Mouse (Mus musculus): Measurements from ENCODE around the gene Tenm3. TPM values are rescaled to one million over a fixed set of nuclear protein-coding genes. Genes with fewer than 3 reads are reported as not detected.

The Tenm3 gene
- total and polyA plus RNA-seq, 3 experiments, result 0.03 to 0.08 (median 0.07) TPM

DNA sequence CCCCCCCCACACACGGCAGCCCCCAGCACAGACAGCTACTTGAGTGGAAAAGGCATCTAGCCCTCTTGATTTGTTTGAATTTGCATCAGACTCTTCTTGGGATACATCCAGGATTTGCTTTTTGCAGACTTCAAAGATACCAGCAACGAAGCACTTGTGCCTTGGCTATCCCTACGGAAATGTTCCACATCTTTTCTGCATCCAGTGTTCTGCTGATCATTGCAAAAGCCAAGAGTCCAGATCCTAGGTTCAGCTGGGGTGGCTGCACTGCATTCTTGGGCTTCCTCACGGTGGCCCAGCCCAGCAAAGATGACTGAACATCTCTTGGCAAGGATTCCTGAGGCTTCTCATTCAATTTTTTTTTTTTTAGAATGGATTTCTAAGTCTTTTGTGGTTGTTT is 275.1 kb downstream of the Tenm3 start:
- no peak overlapping the region for H3K27ac ChIP-seq (ENCODE audit: insufficient read depth, low read depth)
- no peaks in the 10 kb centered on the region for H3K79me2 ChIP-seq (replicated peaks; ENCODE audit: control insufficient read depth, extremely low read depth, insufficient read depth, poor library complexity, severe bottlenecking)
- in situ Hi-C loops (cut with MboI; ENCODE audit: low pct_ligation_motif_present, low pct_unique_long_range_greater_than_20kb, low sequenced_read_pairs), result no loop called here
- DNase-seq (ENCODE audit: extremely low read depth), result no peak
- TF ChIP-seq E2F4 (IDR thresholded peaks at IDR 0.05; ENCODE audit: insufficient replicate concordance, low read depth, low read length) (no peak), ZNF384 (IDR thresholded peaks at IDR 0.05; ENCODE audit: low read depth, low read length) (no peak), MYC (IDR thresholded peaks at IDR 0.05; ENCODE audit: low read depth, low read length) (no peak), ELF1 (IDR thresholded peaks at IDR 0.05; ENCODE audit: low read depth, low read length) (no peak), CHD2 (IDR thresholded peaks at IDR 0.05; ENCODE audit: low read length) (no peak), JUN (IDR thresholded peaks at IDR 0.05; ENCODE audit: insufficient read depth, low read depth, low read length) (no peak), POLR2AphosphoS2 (IDR thresholded peaks at IDR 0.05; ENCODE audit: low read depth, low read length) (no peak), UBTF (IDR thresholded peaks at IDR 0.05; ENCODE audit: low read depth, low read length) (no peak), USF1 (IDR thresholded peaks at IDR 0.05; ENCODE audit: low read depth, low read length) (no peak), HCFC1 (IDR thresholded peaks at IDR 0.05; ENCODE audit: low read depth, low read length) (no peak), TBP (conservative IDR thresholded peaks at IDR 0.05; ENCODE audit: low read depth, low read length) (no peak), NRF1 (IDR thresholded peaks at IDR 0.05; ENCODE audit: low read depth, low read length) (no peak), EP300 (IDR thresholded peaks at IDR 0.05; ENCODE audit: low read length) (no peak), BHLHE40 (IDR thresholded peaks at IDR 0.05; ENCODE audit: low read depth, low read length) (no peak)
- H3K9ac ChIP-seq (ENCODE audit: insufficient read depth, low read depth), result no peak overlapping the region
- 0 out of 4 replicates have a peak, but pooled peaks cover 0 to 2% of the 10 kb centered on the region in 2 experiments for H3K4me1 ChIP-seq (ENCODE audit: control insufficient read depth in 1 of 2, insufficient read depth in 2 of 2)
- no peak overlapping the region for H3K4me3 ChIP-seq (replicated peaks in 1 of 3; ENCODE audit: low read depth in 2 of 3, low read length in 2 of 3, poor library complexity in 1 of 3)
- H3K9me3 ChIP-seq (replicated peaks; ENCODE audit: low read length), result peaks cover 46% of the 10 kb centered on the region
- H3K36me3 ChIP-seq (replicated peaks in 1 of 2; ENCODE audit: control insufficient read depth in 1 of 2, insufficient read depth in 1 of 2, low read length in 1 of 2), result no peaks in the 10 kb centered on the region
- no peak overlapping the region for H3K4me2 ChIP-seq (ENCODE audit: insufficient read depth, low read depth, poor library complexity, severe bottlenecking)
- no peaks in the 10 kb centered on the region for H3K27me3 ChIP-seq (replicated peaks)
- dilution Hi-C loops (cut with MboI; ENCODE audit: extremely low pct_ligation_motif_present, extremely low pct_unique_long_range_greater_than_20kb, low sequenced_read_pairs), result no loop called here

DNA sequence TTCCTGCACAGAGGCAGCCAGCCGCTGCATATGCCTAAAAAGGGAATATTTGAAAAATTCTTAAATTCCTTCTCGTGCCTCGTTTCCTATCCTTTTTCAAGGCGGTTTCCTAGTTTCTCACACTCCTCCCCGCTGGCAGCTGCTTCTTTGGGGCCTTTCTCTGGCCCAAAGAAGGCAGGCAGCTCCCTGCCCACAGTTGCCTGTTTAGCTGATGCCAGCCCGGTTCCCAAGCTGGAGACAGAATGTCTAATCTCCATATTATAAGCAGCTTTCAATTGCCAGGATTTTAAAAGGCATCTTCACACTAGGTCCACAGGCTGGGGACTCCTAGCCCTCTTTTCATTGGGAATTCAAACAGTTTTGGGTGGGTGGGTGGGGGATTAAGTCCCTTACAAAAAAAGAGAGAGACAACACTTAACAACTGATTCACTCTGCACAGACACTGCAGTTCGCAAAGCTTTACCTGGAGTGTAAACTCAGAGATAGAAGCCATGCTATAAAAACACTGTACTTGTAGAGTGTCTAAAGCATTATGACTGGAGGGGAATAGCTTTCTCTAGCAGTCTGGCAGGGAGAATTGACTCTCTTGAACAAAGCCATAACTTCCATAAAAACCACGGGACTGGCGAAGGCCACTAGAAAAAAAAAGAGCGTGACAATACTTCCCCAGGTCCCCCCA is 275.7 kb downstream of the Tenm3 start:
- Histone ChIP-seq H3K9ac (ENCODE audit: insufficient read depth, low read depth) (no peak overlapping the region), H3K4me2 (ENCODE audit: insufficient read depth, low read depth, poor library complexity, severe bottlenecking) (no peak overlapping the region), H3K4me1 (ENCODE audit: control insufficient read depth in 1 of 2, insufficient read depth in 2 of 2) (0 out of 4 replicates have a peak, but pooled peaks cover 0 to 2% of the 10 kb centered on the region in 2 experiments), H3K36me3 (replicated peaks in 1 of 2; ENCODE audit: control insufficient read depth in 1 of 2, insufficient read depth in 1 of 2, low read length in 1 of 2) (no peaks in the 10 kb centered on the region), H3K27ac (ENCODE audit: insufficient read depth, low read depth) (no peak overlapping the region), H3K4me3 (replicated peaks in 1 of 3; ENCODE audit: low read depth in 2 of 3, low read length in 2 of 3, poor library complexity in 1 of 3) (no peak overlapping the region), H3K27me3 (replicated peaks) (no peaks in the 10 kb centered on the region), H3K79me2 (replicated peaks; ENCODE audit: control insufficient read depth, extremely low read depth, insufficient read depth, poor library complexity, severe bottlenecking) (no peaks in the 10 kb centered on the region), H3K9me3 (replicated peaks; ENCODE audit: low read length) (peaks cover 50% of the 10 kb centered on the region)
- dilution Hi-C loops (cut with MboI; ENCODE audit: extremely low pct_ligation_motif_present, extremely low pct_unique_long_range_greater_than_20kb, low sequenced_read_pairs), result no loop called here
- no peak for TF ChIP-seq E2F4 (IDR thresholded peaks at IDR 0.05; ENCODE audit: insufficient replicate concordance, low read depth, low read length)
- TF ChIP-seq TCF12 (IDR thresholded peaks at IDR 0.05; ENCODE audit: low read depth, low read length), result no peak
- no peak for TF ChIP-seq SMC3 (IDR thresholded peaks at IDR 0.05; ENCODE audit: low read depth, low read length)
- no peak for TF ChIP-seq POLR2AphosphoS2 (IDR thresholded peaks at IDR 0.05; ENCODE audit: low read depth, low read length)
- TF ChIP-seq EP300 (IDR thresholded peaks at IDR 0.05; ENCODE audit: low read length), result no peak
- no peak for DNase-seq (ENCODE audit: extremely low read depth)
- in situ Hi-C loops (cut with MboI; ENCODE audit: low pct_ligation_motif_present, low pct_unique_long_range_greater_than_20kb, low sequenced_read_pairs), result no loop called here

Measured in CH12.LX (cell line).